Mouse (Mus musculus) adrenal gland, adult 10 weeks (tissue): ENCODE measurements around the gene Gemin2. TPM values are rescaled to one million over a fixed set of nuclear protein-coding genes. Genes with fewer than 3 reads are reported as not detected.

Source experiments
- polyA plus RNA-seq: library from polyadenylated mRNA; stranded (reverse); fragments of 350-450 nt; fragmentation: Illumina TruSeq; extraction: RNeasy Lipid Tissue Mini Kit (QIAGEN cat#74804); gene quantifications from one replicate; pipeline ENCODE4 v1.2.3, GENCODE M21; 2014; ENCODE audit warnings: low read depth, low replicate concordance

Gemin2 gene
- 10.7 TPM for polyA plus RNA-seq

DNA sequence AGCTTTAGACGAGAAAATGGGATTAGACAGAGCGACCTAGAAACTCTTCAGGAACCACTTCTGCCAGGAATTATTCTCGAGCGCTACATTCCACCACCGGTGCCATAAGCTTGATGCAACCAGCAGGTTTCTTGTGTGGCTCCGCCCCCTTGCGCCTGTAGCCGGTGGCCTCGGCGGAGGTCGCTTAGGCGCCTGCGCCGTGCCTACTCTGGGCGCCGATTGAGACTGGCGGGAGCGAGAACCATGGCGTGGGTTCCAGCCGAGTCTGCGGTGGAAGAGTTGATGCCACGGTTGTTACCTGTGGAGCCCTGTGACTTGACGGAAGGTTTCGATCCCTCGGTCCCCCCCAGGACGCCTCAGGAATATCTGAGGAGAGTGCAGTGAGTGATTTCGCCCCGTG is at the start of gene Gemin2:
Gene Gemin2, plus strand, starts transcription at position 160 of the 400 bp plus-strand sequence.

DNA sequence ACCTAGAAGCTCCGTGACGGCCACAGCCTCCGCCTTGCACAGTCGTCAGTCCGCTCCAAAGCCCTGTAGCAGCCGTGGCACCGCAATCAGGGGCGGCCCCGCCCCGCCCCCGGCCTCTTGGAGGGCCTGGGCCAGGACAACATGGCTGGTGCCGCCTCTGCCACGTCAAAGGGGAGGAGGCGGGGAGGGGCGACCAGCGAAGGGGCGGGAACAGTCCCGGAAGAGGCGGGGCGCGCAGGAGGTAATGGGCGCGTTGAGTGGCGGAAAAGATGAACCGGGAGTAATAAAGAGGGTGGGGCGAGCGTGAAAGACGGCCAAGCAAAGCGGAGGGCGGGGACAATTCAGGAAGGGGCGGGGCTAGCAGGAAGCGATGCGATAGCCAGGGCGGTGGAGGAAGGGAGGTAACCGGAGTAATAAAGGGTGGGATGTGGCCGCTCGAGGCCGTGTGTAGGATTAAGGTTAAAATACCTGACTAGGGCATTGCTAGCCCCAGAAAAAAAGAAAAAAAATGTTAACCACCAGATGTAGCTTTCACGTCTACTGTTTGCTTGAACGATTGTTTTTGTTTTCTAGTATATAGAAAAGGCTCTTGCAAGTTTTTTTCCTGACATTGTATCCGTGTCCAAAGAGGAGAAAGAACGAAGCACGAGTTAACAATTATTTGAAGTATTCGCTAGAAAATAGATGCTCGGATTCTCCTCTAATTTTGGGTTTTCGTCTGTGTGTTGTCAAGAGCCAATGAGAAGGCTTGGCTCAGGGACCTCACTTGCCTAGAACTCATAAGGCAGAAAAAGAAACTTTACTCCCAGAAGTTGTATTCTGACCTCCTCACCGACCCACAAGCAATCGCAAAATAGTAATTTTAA is 1.1 kb upstream of the Gemin2 start, which contains the start of gene Sec23a:
Gene Sec23a, minus strand, starts transcription at position 174 of the 866 bp plus-strand sequence.

DNA sequence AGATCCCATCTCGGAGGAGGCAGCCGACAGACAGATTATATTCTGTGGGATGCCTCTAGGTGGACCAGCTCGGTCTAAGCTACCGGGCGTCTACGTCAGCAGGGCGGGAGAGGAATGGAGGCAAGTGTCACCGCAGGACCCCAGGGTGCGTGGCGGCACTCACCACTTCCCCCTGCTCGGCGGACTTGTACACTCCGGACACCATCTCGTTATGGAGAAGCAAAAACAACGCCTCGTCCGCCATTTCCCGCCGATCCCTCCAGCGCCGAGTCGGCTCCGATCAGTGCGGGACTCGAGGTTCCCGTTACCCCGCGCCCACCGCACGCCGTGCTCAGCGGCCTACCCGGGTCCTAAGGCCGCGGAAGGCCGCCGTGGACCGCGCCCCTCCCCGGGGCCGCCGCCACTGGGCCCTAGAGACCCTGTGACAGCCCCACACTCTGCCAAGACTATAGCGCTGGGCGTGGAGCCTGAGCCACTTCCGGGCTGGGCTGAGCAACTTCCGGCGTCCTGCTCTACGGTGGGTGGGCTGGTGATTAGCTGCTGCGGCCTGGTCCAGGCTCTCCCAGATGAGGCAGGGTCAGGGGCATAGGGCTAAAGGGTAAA is 47.9 kb downstream of the Gemin2 start, which contains the start of gene Trappc6b:
Gene Trappc6b, minus strand, starts transcription at position 480 of the 603 bp plus-strand sequence.

DNA sequence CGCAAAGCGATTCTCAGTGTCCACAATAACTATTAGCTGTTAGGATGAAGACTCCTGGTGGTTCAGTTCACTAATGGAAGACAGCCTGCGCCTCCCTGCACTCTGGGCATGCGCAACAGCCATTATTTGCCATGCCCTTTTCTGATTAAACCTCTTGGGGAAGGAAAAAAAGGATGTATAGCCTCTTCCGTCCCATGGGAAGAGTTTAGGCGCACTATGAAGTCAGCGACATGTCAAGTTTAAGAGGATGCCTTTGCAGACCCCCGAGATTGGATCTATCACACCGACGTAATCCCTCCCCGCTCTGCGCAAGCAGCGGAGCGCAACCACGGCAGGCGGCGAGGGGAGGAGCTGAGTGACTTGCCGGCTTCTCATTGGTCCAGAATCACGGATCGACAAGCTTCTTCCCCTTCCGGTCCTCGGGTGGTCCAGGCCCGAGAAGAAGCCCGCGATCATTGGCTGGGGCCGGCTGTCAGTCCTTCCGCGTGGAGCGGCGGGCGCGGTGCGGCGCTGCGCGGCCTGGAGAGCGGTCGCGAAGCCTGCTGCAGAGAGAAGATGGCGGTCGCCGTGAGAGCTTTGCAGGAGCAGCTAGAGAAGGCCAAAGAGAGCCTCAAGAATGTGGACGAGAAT is 53.4 kb downstream of the Gemin2 start, which contains the start of gene Pnn:
Gene Pnn, plus strand, starts transcription at position 437 of the 630 bp plus-strand sequence.

Other genes starting within 250 kb of the Gemin2 start
- gene Sec23a, start 1.4 kb upstream of the Gemin2 start, polyA plus RNA-seq: 103 TPM
- 460 TPM for gene Trappc6b, start 48.1 kb downstream of the Gemin2 start, polyA plus RNA-seq
- 84.5 TPM for gene Pnn, start 53.5 kb downstream of the Gemin2 start, polyA plus RNA-seq
- gene Mia2, start 82.4 kb downstream of the Gemin2 start, polyA plus RNA-seq: 453 TPM
- 104 TPM for gene Fbxo33, start 206.3 kb downstream of the Gemin2 start, polyA plus RNA-seq